Mouse (Mus musculus) CH12.LX (cell line): ENCODE data around the gene Galr2. TPM values are rescaled to one million over a fixed set of nuclear protein-coding genes. Genes with fewer than 3 reads are reported as not detected.

ENCODE experiments used
- DNase-seq: peaks from one replicate; pipeline ENCODE4 v3.0.0-alpha.2; 2013; ENCODE audit errors: extremely low read depth
- H3K27ac ChIP-seq: 2 replicates; pipeline ENCODE4 v1.5.1; 2012; ENCODE audit warnings: low read depth, mild to moderate bottlenecking, control low read depth, moderate library complexity; ENCODE audit not compliant: insufficient read depth
- H3K27me3 ChIP-seq: replicated peaks from 2 replicates; pipeline ENCODE3; 2012; ENCODE audit warnings: inconsistent platforms
- H3K36me3 ChIP-seq, 2 experiments: replicated peaks in 1 of 2; 2 replicates each; pipeline versions ENCODE3 to v1.6.1; 2012; ENCODE audit warnings: inconsistent platforms in 1 of 2, low read length in 1 of 2, mild to moderate bottlenecking in 1 of 2, mixed read lengths in 1 of 2, moderate library complexity in 1 of 2; ENCODE audit not compliant: control insufficient read depth in 1 of 2, insufficient read depth in 1 of 2
- H3K4me1 ChIP-seq, 2 experiments: 2 replicates each; pipeline ENCODE4 v1.6.1; 2012; ENCODE audit warnings: inconsistent platforms in 1 of 2, moderate library complexity in 1 of 2; ENCODE audit not compliant: insufficient read depth in 2 of 2, control insufficient read depth in 1 of 2
- H3K4me2 ChIP-seq: 2 replicates; pipeline ENCODE4 v1.6.1; 2012; ENCODE audit warnings: low read depth, mild to moderate bottlenecking, control low read depth; ENCODE audit not compliant: poor library complexity, insufficient read depth, severe bottlenecking
- H3K4me3 ChIP-seq, 3 experiments: fragments of 150-350 bp in 1 of 3; sonication (generic) in 1 of 3; replicated peaks in 1 of 3; 2 replicates each; pipeline versions ENCODE3 to v1.5.1; 2011 to 2012; ENCODE audit warnings: low read depth in 2 of 3, low read length in 2 of 3, mild to moderate bottlenecking in 2 of 3, moderate library complexity in 2 of 3, control low read depth in 1 of 3, improper control_type of control experiment in 1 of 3, inconsistent platforms in 1 of 3, mixed read lengths in 1 of 3; ENCODE audit not compliant: poor library complexity in 1 of 3
- H3K79me2 ChIP-seq: replicated peaks from 2 replicates; pipeline ENCODE4 v1.6.1; 2012; ENCODE audit warnings: mild to moderate bottlenecking, moderate library complexity; ENCODE audit not compliant: control insufficient read depth, poor library complexity, insufficient read depth, severe bottlenecking; ENCODE audit errors: extremely low read depth
- H3K9ac ChIP-seq: 2 replicates; pipeline ENCODE4 v1.6.1; 2012; ENCODE audit warnings: low read depth, mild to moderate bottlenecking, control low read depth, moderate library complexity; ENCODE audit not compliant: insufficient read depth
- H3K9me3 ChIP-seq: replicated peaks from 2 replicates; pipeline ENCODE3; 2012; ENCODE audit warnings: low read length, inconsistent platforms, mixed read lengths
- BHLHE40 ChIP-seq: IDR thresholded peaks from 2 replicates; pipeline ENCODE4 v1.6.1; 2011; ENCODE audit warnings: mild to moderate bottlenecking, low read depth, low read length, improper control_type of control experiment
- CHD2 ChIP-seq: IDR thresholded peaks from 2 replicates; pipeline ENCODE4 v1.6.1; 2011; ENCODE audit warnings: low read length, improper control_type of control experiment
- CTCF ChIP-seq, 2 experiments: IDR thresholded peaks in 1 of 2; conservative IDR thresholded peaks in 1 of 2; 2 replicates each; pipeline ENCODE4 v1.5.1; 2011 to 2012; ENCODE audit warnings: low read depth in 2 of 2, low read length in 2 of 2, improper control_type of control experiment in 1 of 2, inconsistent platforms in 1 of 2, mild to moderate bottlenecking in 1 of 2, moderate library complexity in 1 of 2
- E2F4 ChIP-seq: IDR thresholded peaks from 2 replicates; pipeline ENCODE4 v1.6.1; 2011; ENCODE audit warnings: low read depth, low read length, improper control_type of control experiment; ENCODE audit not compliant: insufficient replicate concordance
- ELF1 ChIP-seq: IDR thresholded peaks from 2 replicates; pipeline ENCODE4 v1.6.1; 2014; ENCODE audit warnings: low read depth, mild to moderate bottlenecking, inconsistent platforms, low read length, improper control_type of control experiment
- EP300 ChIP-seq: IDR thresholded peaks from 2 replicates; pipeline ENCODE4 v1.6.1; 2011; ENCODE audit warnings: low read length, improper control_type of control experiment
- ETS1 ChIP-seq: conservative IDR thresholded peaks from 2 replicates; pipeline ENCODE4 v1.6.1; 2012; ENCODE audit warnings: low read depth, mild to moderate bottlenecking, inconsistent platforms, low read length, improper control_type of control experiment, moderate library complexity
- HCFC1 ChIP-seq: IDR thresholded peaks from 2 replicates; pipeline ENCODE4 v1.6.1; 2012; ENCODE audit warnings: low read depth, mild to moderate bottlenecking, inconsistent platforms, low read length, improper control_type of control experiment
- IRF4 ChIP-seq: IDR thresholded peaks from 2 replicates; pipeline ENCODE4 v1.6.1; 2014; ENCODE audit warnings: low read depth, mild to moderate bottlenecking, inconsistent platforms, low read length, improper control_type of control experiment
- JUN ChIP-seq: IDR thresholded peaks from 2 replicates; pipeline ENCODE4 v1.6.1; 2011; ENCODE audit warnings: low read depth, mild to moderate bottlenecking, low read length, improper control_type of control experiment, moderate library complexity; ENCODE audit not compliant: insufficient read depth
- MAFK ChIP-seq: IDR thresholded peaks from 2 replicates; pipeline ENCODE4 v1.6.1; 2011; ENCODE audit warnings: low read length, improper control_type of control experiment; ENCODE audit not compliant: insufficient replicate concordance
- MAX ChIP-seq: IDR thresholded peaks from 2 replicates; pipeline ENCODE4 v1.6.1; 2011; ENCODE audit warnings: low read length, improper control_type of control experiment
- MAZ ChIP-seq: IDR thresholded peaks from 2 replicates; pipeline ENCODE4 v1.6.1; 2012; ENCODE audit warnings: low read depth, mild to moderate bottlenecking, inconsistent platforms, low read length, improper control_type of control experiment, moderate library complexity
- MEF2A ChIP-seq: IDR thresholded peaks from 2 replicates; pipeline ENCODE4 v1.6.1; 2014; ENCODE audit warnings: low read depth, mild to moderate bottlenecking, inconsistent platforms, low read length, improper control_type of control experiment, borderline replicate concordance
- MXI1 ChIP-seq: IDR thresholded peaks from 2 replicates; pipeline ENCODE4 v1.6.1; 2011; ENCODE audit warnings: mild to moderate bottlenecking, low read depth, low read length, improper control_type of control experiment
- MYC ChIP-seq: IDR thresholded peaks from 2 replicates; pipeline ENCODE4 v1.6.1; 2011; ENCODE audit warnings: low read depth, mild to moderate bottlenecking, improper control_type of control experiment, low read length
- NRF1 ChIP-seq: IDR thresholded peaks from 2 replicates; pipeline ENCODE4 v1.6.1; 2014; ENCODE audit warnings: low read depth, mild to moderate bottlenecking, inconsistent platforms, low read length, improper control_type of control experiment, moderate library complexity
- PAX5 ChIP-seq: IDR thresholded peaks from 2 replicates; pipeline ENCODE4 v1.6.1; 2012; ENCODE audit warnings: low read length, inconsistent platforms, mixed read lengths
- POLR2AphosphoS2 ChIP-seq: IDR thresholded peaks from 2 replicates; pipeline ENCODE4 v1.6.1; 2011; ENCODE audit warnings: low read depth, low read length, improper control_type of control experiment
- RAD21 ChIP-seq: IDR thresholded peaks from 2 replicates; pipeline ENCODE4 v1.6.1; 2011; ENCODE audit warnings: low read depth, mild to moderate bottlenecking, low read length, improper control_type of control experiment, moderate library complexity
- RCOR1 ChIP-seq: conservative IDR thresholded peaks from 2 replicates; pipeline ENCODE4 v1.6.1; 2012; ENCODE audit warnings: low read depth, mild to moderate bottlenecking, inconsistent platforms, low read length, improper control_type of control experiment
- SIN3A ChIP-seq: IDR thresholded peaks from 2 replicates; pipeline ENCODE4 v1.6.1; 2012; ENCODE audit warnings: low read length, improper control_type of control experiment, inconsistent platforms
- SMC3 ChIP-seq: IDR thresholded peaks from 2 replicates; pipeline ENCODE4 v1.6.1; 2011; ENCODE audit warnings: low read depth, low read length, improper control_type of control experiment
- TCF12 ChIP-seq: IDR thresholded peaks from 2 replicates; pipeline ENCODE4 v1.6.1; 2014; ENCODE audit warnings: low read depth, mild to moderate bottlenecking, inconsistent platforms, low read length, improper control_type of control experiment
- USF2 ChIP-seq: conservative IDR thresholded peaks from 2 replicates; pipeline ENCODE4 v1.6.1; 2011; ENCODE audit warnings: low read depth, low read length, improper control_type of control experiment
- ZC3H11A ChIP-seq: IDR thresholded peaks from 2 replicates; pipeline ENCODE4 v1.6.1; 2012; ENCODE audit warnings: low read depth, mild to moderate bottlenecking, inconsistent platforms, low read length, improper control_type of control experiment
- ZKSCAN1 ChIP-seq: IDR thresholded peaks from 2 replicates; pipeline ENCODE4 v1.6.1; 2012; ENCODE audit warnings: low read depth, inconsistent platforms, low read length, improper control_type of control experiment, borderline replicate concordance
- ZMIZ1 ChIP-seq: IDR thresholded peaks from 2 replicates; pipeline ENCODE4 v1.6.1; 2012; ENCODE audit warnings: low read depth, mild to moderate bottlenecking, inconsistent platforms, low read length, improper control_type of control experiment
- ZNF384 ChIP-seq: IDR thresholded peaks from 2 replicates; pipeline ENCODE4 v1.6.1; 2012; ENCODE audit warnings: low read depth, low read length, improper control_type of control experiment, inconsistent platforms
- dilution Hi-C: fragments of 300-500 bp; cut with MboI; formaldehyde crosslinking; loops from 2 replicates; pipeline ENCODE4 v1.14.3; 2020; ENCODE audit warnings: low sequenced_read_pairs; ENCODE audit not compliant: extremely low pct_unique_long_range_greater_than_20kb, extremely low pct_ligation_motif_present
- in situ Hi-C: fragments of 300-500 bp; cut with MboI; formaldehyde crosslinking; loops from 3 replicates; pipeline ENCODE4 v1.14.3; 2019; ENCODE audit warnings: low sequenced_read_pairs, low pct_ligation_motif_present, low pct_unique_long_range_greater_than_20kb, mixed read lengths
- polyA plus RNA-seq: library from polyadenylated mRNA; unstranded; fragments of >175 nt; gene quantifications from 2 replicates; pipeline ENCODE4 v1.2.1, GENCODE M21; 2012; ENCODE audit warnings: low read depth; ENCODE audit not compliant: insufficient read length
- total RNA-seq, 2 experiments: library from RNA; depleted of rRNA; stranded (reverse); fragments of 300-350 nt in 1 of 2; fragments of >200 nt in 1 of 2; gene quantifications; 2 replicates each; pipeline ENCODE4 v1.2.3; 2012 to 2014

Galr2 gene
- total and polyA plus RNA-seq, 3 experiments = 0.21 to 1.6 (median 0.85) TPM

DNA sequence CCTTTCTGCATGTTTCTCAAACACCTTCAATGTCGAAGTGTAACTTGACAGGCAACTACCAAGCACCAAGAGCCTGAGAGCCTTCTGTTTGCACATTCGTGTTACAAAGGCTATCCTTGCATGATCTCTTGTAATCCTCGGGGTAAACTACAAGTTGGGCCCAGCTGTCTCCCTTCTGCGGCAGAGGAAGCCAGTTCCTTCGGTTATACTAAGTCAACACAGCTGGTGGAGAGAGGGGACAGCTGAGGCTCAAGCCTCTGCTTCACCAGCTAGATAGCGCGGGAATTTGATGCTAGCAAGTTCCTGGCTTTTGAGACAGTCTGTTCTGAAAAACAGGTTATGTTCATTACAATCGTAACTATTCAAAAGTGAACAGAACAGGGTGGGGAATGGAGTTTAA is 31.6 kb downstream of the Galr2 start:
- H3K27ac ChIP-seq = no peak overlapping the region
- DNase-seq = no peak
- TF ChIP-seq ZNF384 (no peak), ZKSCAN1 (no peak)
- H3K4me1 ChIP-seq = peaks cover 11 to 22% of the 10 kb centered on the region in 2 experiments; a peak in 3 of 4 replicates
- in situ Hi-C loops = no loop called here
- H3K27me3 ChIP-seq = no peaks in the 10 kb centered on the region
- no peak overlapping the region for H3K9ac ChIP-seq
- no peaks in the 10 kb centered on the region for H3K36me3 ChIP-seq
- dilution Hi-C loops = no loop called here
- no peak overlapping the region for H3K4me3 ChIP-seq
- no peaks in the 10 kb centered on the region for H3K79me2 ChIP-seq
- H3K4me2 ChIP-seq = no peak overlapping the region
- no peaks in the 10 kb centered on the region for H3K9me3 ChIP-seq

DNA sequence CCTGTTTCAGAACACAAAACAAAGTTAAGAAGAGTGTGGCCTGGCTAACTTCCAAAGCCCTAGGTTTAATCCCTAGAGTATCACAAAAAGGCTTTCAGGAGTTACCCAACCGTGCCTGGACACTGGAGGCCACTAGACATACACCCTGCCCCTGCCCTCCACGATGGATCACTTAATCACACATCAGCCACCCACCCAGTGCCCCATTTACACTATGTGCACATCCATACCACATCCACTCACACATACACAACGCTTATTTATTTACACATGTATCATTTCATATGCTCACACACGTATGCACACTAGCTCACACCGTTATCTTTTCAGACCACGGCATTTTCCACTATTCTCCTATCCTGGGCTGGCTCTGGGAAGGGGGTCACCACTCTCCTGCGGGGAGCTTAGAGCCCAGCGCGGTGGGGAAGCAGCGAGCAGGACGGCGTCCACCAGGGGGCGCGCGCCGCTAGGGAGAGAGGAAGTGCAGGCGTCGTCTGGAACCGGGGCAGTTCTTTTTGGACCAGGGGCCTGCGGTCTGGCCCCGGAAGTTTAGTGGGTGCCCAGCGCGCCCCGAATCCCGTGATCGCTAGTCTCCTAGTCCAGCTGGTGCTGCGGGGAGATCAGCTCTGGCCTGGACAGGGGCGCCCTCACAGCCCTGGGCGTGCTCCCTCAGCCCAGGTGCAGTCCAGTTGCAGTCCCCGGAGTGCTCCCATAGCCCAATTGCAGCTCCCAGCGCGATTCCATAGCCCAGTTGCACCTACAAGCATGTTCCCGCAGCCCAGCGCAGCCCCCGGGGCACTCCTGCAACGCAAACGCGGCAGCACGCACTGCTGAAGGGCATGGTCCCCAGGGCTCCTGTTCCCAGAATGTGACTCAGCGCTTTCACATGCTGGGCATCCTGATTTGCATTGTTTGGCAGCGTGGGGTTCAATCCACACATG is 38.2 kb downstream of the Galr2 start:
- Histone ChIP-seq H3K4me2 (peak overlapping the region; percentile 70), H3K4me1 (peaks cover 14 to 16% of the 10 kb centered on the region in 2 experiments), H3K36me3 (no peaks in the 10 kb centered on the region), H3K9ac (peak overlapping the region; percentile 47), H3K79me2 (no peaks in the 10 kb centered on the region), H3K4me3 (peak overlapping the region in 2 of 3 experiments; percentile 31 to 32), H3K27me3 (no peaks in the 10 kb centered on the region), H3K9me3 (no peaks in the 10 kb centered on the region), H3K27ac (peak overlapping the region; percentile 15)
- in situ Hi-C loops (loop anchor here (5.0 kb wide), 1 partner anchor 128 kb away; no protein-coding TSS in a partner anchor), dilution Hi-C loops (no loop called here)
- 0 out of 2 replicates have a peak, but pooled peaks have one; percentile 59 for TF ChIP-seq MAZ
- TF ChIP-seq MYC = peak; percentile 31; the same call in 1 of the 2 replicates
- TF ChIP-seq MAFK = peak; percentile 72; the same call in 1 of the 2 replicates
- TF ChIP-seq MEF2A = peak; percentile 65; the same call in 1 of the 2 replicates
- peak; percentile 100 for TF ChIP-seq SMC3
- TF ChIP-seq IRF4 = peak; percentile 56; the same call in 1 of the 2 replicates
- TF ChIP-seq ZNF384 = no peak
- peak; percentile 79 for TF ChIP-seq ELF1
- TF ChIP-seq BHLHE40 = peak; percentile 82
- TF ChIP-seq SIN3A = peak; percentile 82
- peak; percentile 99 for TF ChIP-seq ZC3H11A
- peak; percentile 20 to 98; a peak in 2 of 4 replicates for TF ChIP-seq CTCF (conservative IDR thresholded peaks at IDR 0.05 in 1 of 2, IDR thresholded peaks at IDR 0.05 in 1 of 2; ENCODE audit: low read depth in 2 of 2, low read length in 2 of 2)
- TF ChIP-seq ETS1 = peak; percentile 31; the same call in 1 of the 2 replicates
- no peak for TF ChIP-seq ZMIZ1
- TF ChIP-seq USF2 = no peak
- peak; percentile 98 for TF ChIP-seq RAD21
- peak; percentile 59; the same call in 1 of the 2 replicates for TF ChIP-seq MXI1
- TF ChIP-seq POLR2AphosphoS2 = no peak
- no peak for TF ChIP-seq NRF1
- TF ChIP-seq TCF12 = peak; percentile 67; the same call in 1 of the 2 replicates
- TF ChIP-seq E2F4 = no peak
- peak; percentile 48 for TF ChIP-seq HCFC1
- no peak for TF ChIP-seq RCOR1
- TF ChIP-seq CHD2 = 0 out of 2 replicates have a peak, but pooled peaks have one; percentile 6
- TF ChIP-seq MAX = peak; percentile 58; the same call in 1 of the 2 replicates
- TF ChIP-seq JUN = no peak
- TF ChIP-seq EP300 = peak; percentile 40; the same call in 1 of the 2 replicates
- TF ChIP-seq PAX5 = no peak
- peak; percentile 85 for DNase-seq
